Mouse (Mus musculus) heart, embryonic 11.5 days (tissue): Measurements from ENCODE around the gene Gm6588. TPM values are rescaled to one million over a fixed set of nuclear protein-coding genes. Genes with fewer than 3 reads are reported as not detected.

Source experiments
- ATAC-seq: fragments of 200-750 bp; cut with Nextera tagmentation; replicated peaks from 2 replicates; pipeline ENCODE4 v1.8.0; 2017; ENCODE audit warnings: moderate library complexity; ENCODE audit not compliant: insufficient number of reproducible peaks, low FRiP score, low TSS enrichment
- H3K27ac ChIP-seq: fragments of 300-500 bp; sonication (generic); 2 replicates; pipeline ENCODE4 v1.5.1; 2014; ENCODE audit warnings: mild to moderate bottlenecking, low read depth, low read length
- H3K27me3 ChIP-seq: fragments of 300-500 bp; sonication (generic); 2 replicates; pipeline ENCODE4 v1.6.1; 2014; ENCODE audit warnings: mild to moderate bottlenecking, low read length, mixed read lengths; ENCODE audit not compliant: control insufficient read depth, insufficient read depth
- H3K36me3 ChIP-seq: fragments of 300-500 bp; sonication (generic); 2 replicates; pipeline ENCODE4 v1.6.1; 2014; ENCODE audit warnings: mild to moderate bottlenecking, low read length, moderate library complexity, mixed read lengths; ENCODE audit not compliant: control insufficient read depth, insufficient read depth
- H3K4me1 ChIP-seq: fragments of 300-500 bp; sonication (generic); 2 replicates; pipeline ENCODE4 v1.6.1; 2014; ENCODE audit warnings: low read length; ENCODE audit not compliant: control insufficient read depth, insufficient read depth
- H3K4me2 ChIP-seq: fragments of 300-500 bp; sonication (generic); 2 replicates; pipeline ENCODE4 v1.6.1; 2014; ENCODE audit warnings: mild to moderate bottlenecking, moderate library complexity
- H3K4me3 ChIP-seq: fragments of 300-500 bp; sonication (generic); 2 replicates; pipeline ENCODE4 v1.5.1; 2014; ENCODE audit warnings: low read depth, low read length
- H3K9ac ChIP-seq: fragments of 300-500 bp; sonication (generic); 2 replicates; pipeline ENCODE4 v1.6.1; 2014; ENCODE audit warnings: mild to moderate bottlenecking, low read depth, low read length, moderate library complexity
- H3K9me3 ChIP-seq: fragments of 300-500 bp; sonication (generic); replicated peaks from 2 replicates; pipeline ENCODE4 v1.6.1; 2016; ENCODE audit warnings: low read length; ENCODE audit not compliant: control insufficient read depth
- WGBS: fragments of 180-500 bp; shearing (Covaris S2); extraction: QIAGEN DNeasy Blood & Tissue Kit; methylation state at CpG from one replicate; pipeline ENCODE4 v1.1.7; 2014; ENCODE audit not compliant: insufficient replicate concordance; 5-methylcytosine and 5-hydroxymethylcytosine counted together
- polyA plus RNA-seq: library from polyadenylated mRNA; unstranded; fragments of >200 nt; fragmentation: Nextera tagmentation; extraction: Ambion mirVana; gene quantifications from 2 replicates; pipeline ENCODE4 v1.2.1, GENCODE M21; 2014

The Gm6588 gene
- polyA plus RNA-seq, 1 experiment from 2014 or later: not detected

DNA sequence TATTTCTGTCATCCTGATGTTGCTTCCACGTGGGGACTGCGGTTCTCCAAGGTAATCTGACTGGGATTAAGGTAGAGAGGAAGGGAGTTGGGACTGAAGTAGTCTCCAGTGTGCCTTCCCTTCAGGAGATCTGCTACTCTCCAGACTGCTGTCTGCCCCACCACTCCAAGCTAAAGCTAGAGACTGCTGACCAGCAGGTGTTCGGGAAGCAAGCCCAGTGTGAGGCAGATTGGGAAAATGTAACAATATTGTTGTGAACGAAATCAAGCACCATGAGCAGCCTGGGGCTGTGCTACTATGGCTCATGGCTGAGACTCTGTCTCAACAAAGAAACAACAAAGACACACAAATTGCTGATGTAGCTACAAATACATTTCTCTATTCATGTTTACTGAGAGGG lies 31.2 kb upstream of the Gm6588 start:
- no peak overlapping the region for H3K4me3 ChIP-seq
- no peak overlapping the region for H3K4me2 ChIP-seq
- H3K27me3 ChIP-seq: peaks cover 25% of the 10 kb centered on the region
- no peaks in the 10 kb centered on the region for H3K4me1 ChIP-seq
- no peaks in the 10 kb centered on the region for H3K36me3 ChIP-seq
- WGBS: 55% methylated on average over 4 of the region's 4 CpGs
- H3K27ac ChIP-seq: no peak overlapping the region
- ATAC-seq: no peak
- no peak overlapping the region for H3K9ac ChIP-seq
- peaks cover 5% of the 10 kb centered on the region; the same call in 1 of the 2 replicates for H3K9me3 ChIP-seq

DNA sequence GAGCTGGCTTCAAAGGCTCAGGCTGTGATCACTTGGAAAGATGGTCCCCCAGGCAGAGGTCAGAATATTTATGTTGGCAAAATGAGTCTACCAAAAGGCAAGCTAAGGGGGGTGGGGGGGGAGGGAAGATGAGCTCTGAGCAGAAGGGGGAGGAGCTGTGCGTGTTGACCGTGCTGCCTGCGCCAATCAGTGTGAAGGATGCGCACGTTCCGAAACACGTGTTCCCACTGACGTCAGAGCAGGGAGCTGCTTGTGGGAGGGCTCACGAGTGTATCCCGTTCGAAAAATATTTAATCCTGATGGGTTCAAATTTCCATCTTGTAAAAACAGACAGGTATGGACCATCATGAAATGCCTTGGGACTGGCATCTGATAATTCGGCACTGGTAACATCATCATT lies 29.7 kb upstream of the Gm6588 start:
- WGBS: 22% methylated on average over 12 of the region's 12 CpGs
- no peak for ATAC-seq
- Histone ChIP-seq H3K9me3 (no peaks in the 10 kb centered on the region), H3K4me2 (no peak overlapping the region), H3K4me3 (no peak overlapping the region), H3K27ac (no peak overlapping the region), H3K9ac (no peak overlapping the region), H3K27me3 (peaks cover 40% of the 10 kb centered on the region), H3K36me3 (no peaks in the 10 kb centered on the region), H3K4me1 (no peaks in the 10 kb centered on the region)

DNA sequence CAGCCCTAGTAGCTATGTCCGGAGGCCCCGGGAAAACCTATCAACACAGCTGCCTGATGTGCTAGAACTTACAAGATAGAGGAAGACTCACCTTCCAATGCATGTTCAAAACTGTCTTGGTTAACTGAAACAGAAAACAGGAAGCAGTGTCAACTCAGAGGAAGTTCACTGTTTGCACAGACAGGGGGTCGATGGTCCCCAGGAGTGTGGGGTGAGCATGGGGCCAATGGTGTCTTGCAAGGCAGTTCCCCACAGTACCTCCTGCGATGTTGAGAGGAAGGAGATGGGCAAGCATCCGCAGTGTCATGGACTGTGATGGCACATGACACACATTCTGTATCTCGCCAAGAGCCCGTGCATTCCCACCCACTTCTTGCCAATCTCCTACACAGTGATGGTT lies 22.6 kb upstream of the Gm6588 start:
- Histone ChIP-seq H3K9me3 (no peaks in the 10 kb centered on the region), H3K9ac (no peak overlapping the region), H3K36me3 (no peaks in the 10 kb centered on the region), H3K4me2 (no peak overlapping the region), H3K4me1 (no peaks in the 10 kb centered on the region), H3K27ac (no peak overlapping the region), H3K4me3 (no peak overlapping the region), H3K27me3 (peaks cover 67% of the 10 kb centered on the region)
- WGBS: 71% methylated on average over 7 of the region's 7 CpGs
- ATAC-seq: no peak

DNA sequence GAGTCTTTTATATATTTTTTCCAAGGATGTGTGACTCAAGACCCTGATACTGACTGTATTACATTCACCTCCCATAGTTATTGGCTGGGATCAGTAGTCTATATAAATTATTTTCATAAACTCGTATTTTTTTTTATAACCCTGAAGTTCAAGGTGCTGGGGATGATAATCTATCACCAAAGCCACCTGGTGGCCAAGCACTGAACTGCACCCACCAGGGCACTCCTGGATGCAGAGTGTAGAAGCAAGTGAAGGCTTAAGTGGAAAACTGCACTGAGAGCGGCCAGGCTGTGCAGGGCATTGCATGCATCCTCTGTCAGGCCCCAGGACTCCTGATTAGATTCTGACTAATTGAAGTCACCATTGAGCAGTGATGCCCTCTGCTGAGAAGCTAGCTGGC lies 21.9 kb upstream of the Gm6588 start:
- Histone ChIP-seq H3K9ac (no peak overlapping the region), H3K4me3 (no peak overlapping the region), H3K36me3 (no peaks in the 10 kb centered on the region), H3K27ac (no peak overlapping the region), H3K27me3 (peaks cover 72% of the 10 kb centered on the region), H3K4me1 (no peaks in the 10 kb centered on the region), H3K4me2 (no peak overlapping the region), H3K9me3 (no peaks in the 10 kb centered on the region)
- no peak for ATAC-seq
- 38% methylated on average over 2 of the region's 2 CpGs for WGBS

DNA sequence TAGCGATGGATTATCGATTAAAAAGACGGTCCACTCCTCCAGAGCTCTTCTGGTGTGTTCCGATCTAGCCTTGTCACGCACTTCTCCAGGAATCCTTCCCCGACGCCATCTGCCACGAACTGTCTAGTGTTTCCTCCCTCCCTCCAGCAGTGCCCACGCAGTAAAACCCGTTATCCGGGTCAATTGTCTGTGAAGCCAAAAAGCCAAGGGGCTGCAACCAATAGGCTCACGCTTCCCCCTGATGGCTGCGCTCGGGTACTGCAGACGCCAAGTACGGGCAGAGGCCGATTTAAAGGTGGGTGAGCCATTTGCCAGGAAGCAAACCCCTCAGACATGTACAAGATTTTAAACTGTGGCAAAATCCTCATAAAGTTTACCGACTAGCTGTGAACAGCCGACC lies 20.3 kb upstream of the Gm6588 start:
- no peak overlapping the region for H3K4me3 ChIP-seq
- no peak overlapping the region for H3K27ac ChIP-seq
- H3K9ac ChIP-seq: no peak overlapping the region
- no peak for ATAC-seq
- peaks cover 63% of the 10 kb centered on the region for H3K27me3 ChIP-seq
- no peaks in the 10 kb centered on the region for H3K4me1 ChIP-seq
- no peaks in the 10 kb centered on the region for H3K9me3 ChIP-seq
- no peak overlapping the region for H3K4me2 ChIP-seq
- no peaks in the 10 kb centered on the region for H3K36me3 ChIP-seq
- WGBS: 14% methylated on average over 19 of the region's 19 CpGs

DNA sequence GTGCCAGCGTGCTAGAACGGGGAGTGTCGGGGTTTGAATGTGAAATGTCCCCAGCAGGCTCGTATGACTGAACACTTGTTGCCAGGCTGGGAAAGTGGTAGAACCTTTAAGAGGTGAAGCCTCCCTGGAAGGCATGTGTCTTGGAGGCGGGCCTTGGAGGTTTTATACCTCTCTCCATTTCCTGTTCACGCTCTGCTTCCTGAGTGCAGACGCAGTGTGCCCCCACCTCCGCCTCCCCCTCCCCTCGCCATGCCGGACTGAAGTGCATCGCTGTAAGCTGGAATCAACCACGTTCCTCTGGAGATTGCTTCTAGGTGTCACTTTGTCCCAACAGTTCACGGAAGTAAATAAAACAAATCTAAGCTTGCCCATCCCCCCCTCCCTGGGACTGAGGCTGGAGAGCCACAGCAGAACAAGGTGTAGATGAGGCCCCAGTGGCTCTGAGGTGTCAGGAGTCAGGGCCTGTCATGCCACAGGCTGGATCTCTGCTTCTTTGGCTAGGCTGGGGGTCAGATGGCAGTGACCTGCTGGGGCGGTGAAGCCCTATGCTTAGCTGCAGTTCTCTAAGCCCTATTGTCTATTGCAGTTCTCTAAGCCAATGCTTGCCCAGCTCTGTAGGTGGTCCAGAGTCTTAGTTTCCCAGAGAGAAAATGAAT lies 18.0 kb upstream of the Gm6588 start:
- H3K9me3 ChIP-seq: no peaks in the 10 kb centered on the region
- H3K36me3 ChIP-seq: no peaks in the 10 kb centered on the region
- WGBS: 32% methylated on average over 14 of the region's 14 CpGs
- H3K4me1 ChIP-seq: no peaks in the 10 kb centered on the region
- peaks cover 58% of the 10 kb centered on the region for H3K27me3 ChIP-seq
- no peak for ATAC-seq
- H3K27ac ChIP-seq: no peak overlapping the region
- no peak overlapping the region for H3K9ac ChIP-seq
- H3K4me2 ChIP-seq: no peak overlapping the region
- no peak overlapping the region for H3K4me3 ChIP-seq

DNA sequence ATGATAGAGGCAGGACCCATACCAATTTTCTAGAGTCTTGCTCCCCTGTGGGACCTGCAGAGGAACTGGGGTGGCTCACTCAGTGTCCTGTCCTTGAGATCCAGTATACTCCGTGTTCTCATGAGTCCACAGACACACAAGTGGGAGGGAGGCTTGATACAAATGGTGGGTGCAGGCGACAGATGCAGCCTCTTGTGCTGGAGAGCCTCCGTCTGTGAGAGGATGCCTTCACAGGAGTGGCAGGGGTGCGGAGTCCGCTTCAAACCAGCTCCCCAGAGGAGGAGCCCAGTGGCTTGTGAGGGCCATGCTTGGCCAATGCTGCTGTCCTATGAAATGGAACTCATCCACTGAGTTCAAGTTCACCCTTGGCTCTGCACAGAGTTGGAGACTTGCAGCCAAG lies 17.2 kb upstream of the Gm6588 start:
- no peak overlapping the region for H3K4me3 ChIP-seq
- H3K9me3 ChIP-seq: no peaks in the 10 kb centered on the region
- no peak overlapping the region for H3K9ac ChIP-seq
- WGBS: 67% methylated on average over 5 of the region's 5 CpGs
- H3K4me1 ChIP-seq: no peaks in the 10 kb centered on the region
- H3K36me3 ChIP-seq: no peaks in the 10 kb centered on the region
- ATAC-seq: no peak
- no peak overlapping the region for H3K27ac ChIP-seq
- H3K27me3 ChIP-seq: peaks cover 56% of the 10 kb centered on the region
- H3K4me2 ChIP-seq: no peak overlapping the region

DNA sequence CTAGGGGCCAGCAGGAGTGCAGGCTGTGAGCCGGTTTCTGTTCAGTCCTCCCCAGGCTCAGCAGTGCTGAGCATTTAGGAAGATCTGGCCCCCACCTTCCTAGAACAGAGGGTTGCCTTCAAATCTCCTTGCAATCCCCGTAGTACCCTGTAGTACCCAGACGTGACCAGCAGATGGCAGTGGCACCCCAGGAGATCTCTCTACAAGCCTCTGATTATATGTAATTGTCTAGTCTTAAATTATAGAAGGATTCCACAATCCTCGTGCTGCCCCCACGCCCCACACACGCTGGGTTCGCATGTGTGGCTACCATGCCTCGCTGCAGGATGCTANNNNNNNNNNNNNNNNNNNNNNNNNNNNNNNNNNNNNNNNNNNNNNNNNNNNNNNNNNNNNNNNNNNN lies 16.2 kb upstream of the Gm6588 start:
- Histone ChIP-seq H3K36me3 (no peaks in the 10 kb centered on the region), H3K27me3 (peaks cover 59% of the 10 kb centered on the region), H3K27ac (no peak overlapping the region), H3K4me3 (no peak overlapping the region), H3K4me2 (no peak overlapping the region), H3K9me3 (no peaks in the 10 kb centered on the region), H3K9ac (no peak overlapping the region), H3K4me1 (no peaks in the 10 kb centered on the region)
- WGBS: 3% methylated on average over 8 of the region's 8 CpGs
- no peak for ATAC-seq

DNA sequence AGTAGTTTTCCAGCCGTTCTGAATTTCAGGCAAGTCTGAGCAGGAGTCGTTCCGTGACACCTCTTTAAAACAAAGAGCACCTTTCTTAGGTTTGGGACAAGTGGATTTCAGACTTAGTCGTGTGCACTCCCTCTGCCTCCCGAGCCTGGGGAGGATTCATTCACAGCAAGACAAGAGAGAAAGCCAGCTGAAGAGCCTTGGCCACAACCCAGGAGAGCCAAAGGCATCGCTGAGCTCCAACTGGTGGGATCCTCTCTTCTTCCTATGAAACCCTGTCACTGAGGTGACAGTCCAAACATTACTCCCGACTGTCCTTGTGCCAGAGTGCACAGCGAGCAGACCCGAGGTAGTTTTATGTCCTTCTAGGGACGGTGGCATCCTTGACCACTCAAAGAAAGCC lies 10.7 kb upstream of the Gm6588 start:
- H3K9me3 ChIP-seq: no peaks in the 10 kb centered on the region
- H3K36me3 ChIP-seq: no peaks in the 10 kb centered on the region
- no peak overlapping the region for H3K27ac ChIP-seq
- WGBS: 50% methylated on average over 10 of the region's 10 CpGs
- no peak overlapping the region for H3K4me2 ChIP-seq
- H3K4me3 ChIP-seq: no peak overlapping the region
- peaks cover 45% of the 10 kb centered on the region for H3K27me3 ChIP-seq
- no peak for ATAC-seq
- no peaks in the 10 kb centered on the region for H3K4me1 ChIP-seq
- H3K9ac ChIP-seq: no peak overlapping the region
